Mouse (Mus musculus) myocyte (in vitro differentiated cells): ENCODE measurements around the gene Cd151.

Source experiments
- CEBPB ChIP-seq: IDR thresholded peaks from 2 replicates; pipeline ENCODE4 v1.6.1; 2011; ENCODE audit warnings: mild to moderate bottlenecking, moderate library complexity; ENCODE audit not compliant: poor library complexity, insufficient read depth, severe bottlenecking
- E2F4 ChIP-seq: IDR thresholded peaks from one replicate; pipeline ENCODE4 v1.6.1; 2011; ENCODE audit warnings: mild to moderate bottlenecking, control low read depth, moderate library complexity; ENCODE audit not compliant: insufficient read depth
- MAX ChIP-seq: IDR thresholded peaks from one replicate; pipeline ENCODE4 v1.6.1; 2011; ENCODE audit warnings: low read depth, mild to moderate bottlenecking, control low read depth
- MYOG ChIP-seq, 3 experiments: IDR thresholded peaks; one replicate each; pipeline ENCODE4 v1.6.1; 2011; ENCODE audit warnings: control low read depth in 2 of 3, low read depth in 2 of 3, mild to moderate bottlenecking in 2 of 3; ENCODE audit not compliant: insufficient read length in 2 of 3, control insufficient read depth in 1 of 3, insufficient read depth in 1 of 3
- POLR2A ChIP-seq: IDR thresholded peaks from one replicate; pipeline ENCODE4 v1.6.1; 2011; ENCODE audit warnings: low read depth, mild to moderate bottlenecking, control low read depth, moderate library complexity; ENCODE audit not compliant: insufficient read length
- REST ChIP-seq: IDR thresholded peaks from one replicate; pipeline ENCODE4 v1.6.1; 2011; ENCODE audit warnings: mild to moderate bottlenecking, control low read depth, moderate library complexity; ENCODE audit not compliant: insufficient read depth, insufficient read length
- TCF12 ChIP-seq: IDR thresholded peaks from one replicate; pipeline ENCODE4 v1.6.1; 2011; ENCODE audit warnings: mild to moderate bottlenecking, control low read depth; ENCODE audit not compliant: poor library complexity, insufficient read depth, severe bottlenecking
- TCF3 ChIP-seq: IDR thresholded peaks from one replicate; pipeline ENCODE4 v1.6.1; 2011; ENCODE audit warnings: low read depth, control low read depth; ENCODE audit not compliant: insufficient read length
- USF1 ChIP-seq: IDR thresholded peaks from one replicate; pipeline ENCODE4 v1.6.1; 2011; ENCODE audit warnings: low read depth, mild to moderate bottlenecking, control low read depth, moderate library complexity

GRCm38 (mm10) chr7:141495940-141496339, 28.7 kb downstream of the Cd151 start:
- TF ChIP-seq E2F4 (no peak), MAX (no peak), POLR2A (no peak), TCF12 (no peak), MYOG (IDR thresholded peaks at IDR 0.05; ENCODE audit: control insufficient read depth in 1 of 3, insufficient read depth in 1 of 3, insufficient read length in 2 of 3, low read depth in 2 of 3) (no peak), CEBPB (no peak), REST (no peak), USF1 (no peak), TCF3 (no peak)
